Mouse (Mus musculus) neural tube, embryonic 10.5 days (tissue): Measurements from ENCODE around the gene St3gal2.
A peak's percentile ranks its signal among the peaks of the same experiment; 100 is the strongest.
"Not testable (repeated sequence)": the region's sequence is repeated elsewhere in the genome, so short reads cannot be mapped to it uniquely, and the experiment has no call there.

Experiments used
- DNase-seq: peaks from one replicate; pipeline ENCODE4 v3.0.0-alpha.2; 2017; ENCODE audit warnings: low spot score; ENCODE audit errors: extremely low spot score

Gene St3gal2

DNA sequence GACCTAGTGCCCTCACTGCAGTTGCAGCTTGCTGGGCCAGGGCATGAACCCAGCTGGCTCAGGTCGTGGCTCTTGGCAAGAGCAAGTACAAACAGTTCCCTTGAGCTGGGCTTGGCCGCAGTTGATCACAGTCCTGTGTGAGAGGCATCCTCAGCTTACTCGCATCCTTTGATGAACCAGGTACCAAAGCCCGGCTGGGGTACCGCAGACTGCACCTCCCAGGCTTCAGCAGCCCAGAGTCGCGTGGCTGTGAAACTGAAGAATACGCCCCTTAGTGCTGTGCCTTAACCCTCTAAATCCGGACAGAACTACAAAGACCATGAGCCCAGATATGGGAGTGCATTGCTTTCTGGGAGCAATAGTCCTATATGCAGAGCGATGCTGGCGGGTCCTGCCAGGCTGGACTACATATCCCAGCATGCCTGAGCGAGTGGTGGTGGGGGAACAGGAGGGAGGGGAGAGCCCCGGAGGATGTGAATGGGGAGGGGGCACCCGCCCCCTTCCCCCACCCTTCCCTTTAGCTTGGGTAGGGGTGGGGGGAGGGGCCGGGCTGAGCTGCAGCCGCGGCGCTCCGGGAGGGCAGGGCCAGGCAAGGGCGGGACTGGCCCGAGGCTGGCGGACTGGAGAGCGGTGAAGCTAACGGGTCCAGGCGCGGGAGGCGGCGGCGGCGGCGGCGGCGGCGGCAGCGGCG, at the start of gene St3gal2:
Gene St3gal2, plus strand, starts transcription at position 582 of the 691 bp plus-strand sequence.
- DNase-seq, result peak; percentile 88

DNA sequence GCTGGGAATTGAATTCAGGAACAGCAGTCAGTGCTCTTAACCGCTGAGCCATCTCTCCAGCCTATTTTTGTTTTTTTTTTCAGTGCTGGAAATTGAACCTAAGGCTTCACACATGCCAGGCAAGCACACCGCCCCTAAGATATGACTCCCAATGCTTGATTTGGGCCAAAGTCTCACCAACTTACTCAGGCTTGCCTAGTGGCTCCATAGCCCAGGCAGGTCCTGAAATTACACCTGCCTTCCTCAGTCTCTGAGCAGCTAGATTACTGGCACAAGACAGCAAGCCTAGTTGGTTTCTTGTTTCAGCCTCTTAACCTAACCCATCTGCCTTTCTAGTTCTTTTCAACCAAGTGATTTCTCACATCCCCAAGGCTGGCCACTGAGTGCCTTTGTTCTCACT, 49.2 kb upstream of the St3gal2 start:
- no peak for DNase-seq

DNA sequence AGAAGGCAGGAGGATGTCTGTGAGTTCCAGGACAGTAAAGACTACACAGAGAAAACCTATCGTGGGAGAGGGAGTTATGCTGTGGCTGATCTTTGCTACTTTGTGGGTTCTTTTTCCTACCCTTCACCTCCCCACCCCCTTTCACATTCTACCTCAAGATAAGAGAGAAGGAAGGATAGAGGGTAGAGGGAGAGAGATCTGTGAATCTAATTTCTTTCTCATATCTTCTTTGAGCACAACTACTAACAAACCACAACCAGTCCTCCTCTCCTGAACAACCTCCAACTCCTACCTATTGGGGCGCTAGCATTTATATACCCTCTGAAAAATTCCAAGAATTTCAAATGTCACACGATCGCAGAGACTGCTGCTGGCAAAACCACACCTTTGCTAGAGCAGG, 41.9 kb upstream of the St3gal2 start:
- DNase-seq, result no peak

DNA sequence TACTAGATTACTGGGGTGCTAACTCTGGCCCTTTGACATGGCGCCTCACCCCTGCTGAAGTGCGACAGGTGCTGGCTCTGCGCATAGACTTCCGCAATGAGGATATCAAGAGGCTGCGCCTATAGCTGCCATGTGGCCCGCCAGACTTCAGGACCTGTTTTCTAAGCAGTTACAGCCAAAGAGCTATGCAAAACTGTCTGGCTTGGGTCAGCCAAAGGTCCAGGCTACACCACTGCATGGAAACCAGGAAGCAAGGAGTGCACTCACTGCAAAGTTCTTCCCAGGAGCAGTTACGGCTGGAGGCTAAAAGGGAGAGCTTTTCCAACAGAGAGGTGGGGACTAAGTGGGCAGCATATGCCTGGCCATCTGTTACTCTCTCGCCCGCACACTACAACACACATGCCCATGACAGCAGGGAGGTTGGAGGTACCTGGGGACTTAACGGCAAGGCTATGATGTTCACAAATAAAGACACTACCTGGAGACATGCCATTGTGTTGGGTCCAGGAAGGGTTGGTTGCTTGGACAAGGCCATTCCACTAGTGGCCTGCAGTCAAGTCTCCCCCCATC, 37.9 kb upstream of the St3gal2 start:
- no peak for DNase-seq

DNA sequence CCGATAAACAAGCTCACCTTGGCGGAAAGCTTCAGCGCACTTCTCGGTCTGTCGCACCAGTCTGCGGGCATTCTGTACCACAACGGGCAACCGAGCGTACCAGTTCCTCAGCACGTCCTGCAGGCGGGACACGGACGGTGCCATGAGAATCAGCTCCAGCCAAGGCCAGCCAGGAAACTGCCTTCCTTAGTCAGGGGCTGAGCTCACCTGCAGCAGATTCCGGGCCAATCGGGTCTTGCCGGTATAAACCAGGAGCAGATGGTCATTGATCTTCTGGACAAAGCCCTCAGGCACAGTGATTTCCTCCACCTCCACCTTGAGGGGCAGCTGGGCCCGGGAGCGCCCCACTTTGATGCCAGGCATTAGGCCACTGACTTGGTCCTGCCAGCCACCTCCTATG, 35.9 kb upstream of the St3gal2 start:
- no peak for DNase-seq

DNA sequence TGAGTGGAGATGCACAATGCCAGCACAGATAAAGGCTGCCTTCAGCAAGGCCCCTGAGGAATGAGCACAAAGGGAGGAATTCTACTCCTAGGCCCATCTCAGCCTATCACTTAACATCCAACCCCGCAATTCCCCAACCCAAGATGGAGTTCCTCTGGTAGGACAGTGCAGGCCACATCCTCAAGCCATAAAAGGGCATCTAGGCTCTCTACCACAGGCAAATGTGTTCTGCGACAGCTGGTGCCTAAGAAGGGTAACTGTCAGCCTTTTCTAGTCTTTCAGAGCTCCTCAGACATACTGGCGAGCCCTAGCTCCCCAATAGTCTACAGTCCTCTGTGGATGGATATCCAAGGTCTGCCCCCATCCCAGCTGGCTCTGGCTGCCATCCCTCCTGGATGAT, 33.1 kb upstream of the St3gal2 start:
- DNase-seq, result no peak

DNA sequence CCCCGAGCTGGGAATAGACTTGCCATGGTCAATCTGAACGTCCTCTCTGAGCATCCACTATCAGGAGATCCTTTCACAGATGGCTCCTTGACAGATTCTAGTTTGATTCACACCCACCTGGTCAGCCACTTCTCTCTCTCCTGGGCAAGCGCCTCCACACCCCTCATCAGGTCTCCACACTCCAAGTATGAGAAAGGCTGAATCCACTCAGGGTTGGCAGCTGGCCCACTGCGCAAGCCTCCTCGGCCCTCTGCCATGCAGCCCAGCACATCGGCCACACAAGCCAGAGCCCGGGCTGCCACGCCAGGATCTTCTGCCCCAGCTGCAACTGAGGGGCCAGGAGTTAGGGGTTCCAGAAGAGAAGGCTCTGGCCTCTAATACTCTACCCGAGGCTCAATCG, 32.2 kb upstream of the St3gal2 start:
- no peak for DNase-seq

DNA sequence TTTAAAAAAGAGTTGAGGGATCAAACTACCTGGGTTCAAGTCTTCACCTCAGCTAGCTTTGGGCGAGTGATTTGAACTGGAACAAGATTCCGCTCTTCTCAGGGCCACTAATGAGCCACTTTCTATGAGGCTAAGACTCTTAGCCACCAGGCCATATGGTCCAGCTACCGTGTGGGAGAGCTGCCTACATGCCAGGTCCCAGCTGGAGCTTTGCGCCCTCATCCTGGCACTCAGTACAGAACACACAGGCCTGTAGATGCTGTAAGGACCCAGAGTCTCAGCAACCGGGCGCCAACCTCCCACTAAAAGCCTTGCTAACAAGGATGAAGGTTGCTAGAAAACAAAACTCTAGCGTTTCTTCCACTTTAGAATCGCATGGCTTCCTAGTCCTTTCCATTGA, 31.3 kb upstream of the St3gal2 start:
- DNase-seq, result no peak

DNA sequence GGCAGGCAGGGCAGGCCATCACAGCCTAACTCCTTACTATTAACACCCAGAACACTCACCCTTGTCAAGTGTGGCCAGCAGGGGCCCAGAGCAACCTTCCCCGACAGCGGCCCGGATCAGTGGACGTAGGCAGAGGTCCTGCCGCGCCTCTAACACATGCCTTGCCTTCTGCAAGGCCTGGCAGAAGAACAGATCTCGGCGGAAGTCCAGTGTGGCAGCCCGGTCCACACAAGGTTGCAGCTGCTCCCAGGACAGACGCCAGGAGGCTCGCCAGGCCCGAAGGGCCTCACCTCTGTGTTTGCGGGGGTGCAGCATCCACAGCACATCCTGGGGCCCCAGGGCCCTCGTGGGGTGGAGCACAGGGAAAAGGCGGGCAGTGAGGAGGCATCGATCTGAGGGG, 30.9 kb upstream of the St3gal2 start:
- DNase-seq, result no peak

DNA sequence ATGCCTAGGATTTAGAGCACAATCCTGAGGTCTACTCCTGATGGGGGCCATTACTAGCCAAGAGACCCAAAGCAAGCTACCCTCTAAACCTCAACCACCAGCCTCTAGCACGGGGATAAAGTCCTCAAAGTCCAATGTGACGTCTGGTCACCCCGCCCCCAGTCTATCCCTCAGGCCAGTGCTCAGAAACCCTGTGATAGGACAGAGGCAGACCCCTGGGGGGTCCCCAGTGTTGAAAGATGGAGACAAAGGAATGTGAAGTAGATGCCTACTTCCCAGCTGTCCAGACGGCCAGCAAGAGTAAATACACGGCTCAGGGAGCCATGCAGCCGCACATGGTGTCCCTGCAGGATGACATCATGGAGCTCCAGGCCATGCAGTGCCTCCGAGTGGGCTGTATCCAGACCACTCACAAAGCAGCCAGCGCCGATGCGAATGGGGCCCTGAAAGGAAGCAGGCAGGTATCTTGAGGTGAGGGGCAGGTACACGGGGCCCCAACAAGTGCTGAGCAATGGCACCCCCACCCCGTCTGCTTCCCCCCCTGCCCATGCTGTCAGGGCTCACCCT, 29.7 kb upstream of the St3gal2 start:
- no peak for DNase-seq

DNA sequence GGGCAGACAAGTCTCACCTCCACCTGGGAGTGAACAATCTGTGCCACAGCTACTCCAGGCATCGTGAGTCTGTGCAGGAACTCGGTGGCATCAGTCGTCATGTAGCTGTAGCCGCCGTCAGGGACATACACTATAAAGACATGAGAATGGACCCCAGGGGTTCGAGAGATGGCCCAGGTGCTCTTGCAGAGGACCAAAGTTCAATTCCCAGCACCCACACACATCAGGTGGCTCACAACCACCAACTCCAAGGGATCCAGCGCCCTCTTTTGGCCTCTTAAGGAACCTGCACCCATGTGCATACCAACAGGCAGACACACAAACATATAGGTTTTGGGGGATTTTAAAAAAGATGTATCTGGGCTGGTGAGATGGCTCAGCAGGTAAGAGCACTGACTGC, 27.7 kb upstream of the St3gal2 start:
- DNase-seq, result no peak

DNA sequence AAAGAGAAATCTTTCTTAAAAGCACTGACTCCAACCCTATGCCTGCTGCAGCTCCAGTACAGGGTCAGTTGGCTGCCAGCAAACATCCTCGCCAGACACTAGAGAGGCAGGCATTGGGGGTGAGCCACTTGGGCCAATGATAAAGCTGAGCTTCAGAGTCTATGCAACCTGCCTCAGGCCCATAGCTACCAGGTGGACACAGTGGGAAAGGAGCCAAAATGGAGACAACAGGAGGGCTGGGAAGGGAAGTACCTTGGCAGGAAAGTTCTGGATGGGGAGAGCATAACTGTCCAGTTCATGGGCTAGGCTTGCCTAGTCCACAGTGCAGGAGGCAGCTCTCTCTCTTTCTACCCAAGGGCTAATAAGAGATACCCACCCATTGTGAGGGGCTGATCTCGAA, 26.8 kb upstream of the St3gal2 start:
- DNase-seq, result no peak

DNA sequence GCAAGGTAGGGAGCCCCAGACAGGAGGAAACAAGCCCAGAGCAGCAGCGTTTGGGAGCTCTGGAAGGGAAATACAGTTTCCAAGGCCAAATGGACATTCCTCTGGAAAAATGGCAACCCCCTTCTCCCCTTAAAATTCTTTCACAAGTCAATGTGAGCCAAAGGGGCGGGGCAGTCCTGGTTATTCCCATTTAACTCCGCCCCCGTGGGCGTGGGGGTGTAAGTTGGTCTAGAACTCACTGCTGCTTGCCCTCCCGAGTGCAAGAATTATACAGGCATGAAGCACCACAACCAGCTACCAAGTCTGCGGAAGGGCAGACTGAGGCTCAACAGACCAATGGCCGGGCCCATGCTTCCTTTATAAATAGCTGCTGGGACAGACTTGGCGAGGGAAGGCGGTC, 24.9 kb upstream of the St3gal2 start:
- DNase-seq, result no peak

DNA sequence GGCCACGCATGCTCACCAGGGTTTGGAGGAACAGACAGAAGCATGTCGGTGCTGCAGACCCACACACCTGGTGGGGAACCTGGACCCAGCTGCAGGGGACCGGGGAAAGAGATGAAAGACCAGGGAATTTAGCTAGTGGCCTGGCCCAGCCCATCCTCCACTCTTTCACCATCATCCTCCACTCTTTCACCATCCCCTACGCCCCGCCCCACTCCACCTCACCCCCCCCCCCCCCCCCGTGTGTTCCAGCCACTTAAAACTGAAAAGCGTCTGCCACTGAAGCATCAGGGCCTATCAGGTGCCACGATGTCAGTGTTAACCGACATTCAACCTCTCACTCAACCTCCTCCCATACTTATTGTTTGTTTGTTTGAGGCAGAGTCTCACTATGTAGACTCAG, 24.5 kb upstream of the St3gal2 start:
- DNase-seq, result no peak

DNA sequence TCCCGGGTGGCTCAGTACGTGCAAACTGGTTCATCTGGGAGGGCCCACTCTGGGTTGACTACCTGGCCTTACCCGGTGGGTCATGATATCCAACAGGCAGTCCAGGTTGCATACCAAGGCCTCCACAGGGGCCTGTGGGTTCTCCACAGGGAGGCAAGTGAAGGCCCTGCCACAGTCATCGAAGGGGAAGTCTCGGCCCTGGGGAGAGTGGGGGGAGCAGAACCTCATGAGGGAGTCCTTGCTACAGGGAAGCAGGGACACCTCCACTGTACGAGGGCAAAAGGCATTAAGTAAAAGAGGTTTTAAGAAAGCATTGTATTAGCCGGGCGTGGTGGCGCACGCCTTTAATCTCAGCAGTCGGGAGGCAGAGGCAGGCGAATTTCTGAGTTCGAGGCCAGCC, 23.9 kb upstream of the St3gal2 start:
- DNase-seq, result no peak

DNA sequence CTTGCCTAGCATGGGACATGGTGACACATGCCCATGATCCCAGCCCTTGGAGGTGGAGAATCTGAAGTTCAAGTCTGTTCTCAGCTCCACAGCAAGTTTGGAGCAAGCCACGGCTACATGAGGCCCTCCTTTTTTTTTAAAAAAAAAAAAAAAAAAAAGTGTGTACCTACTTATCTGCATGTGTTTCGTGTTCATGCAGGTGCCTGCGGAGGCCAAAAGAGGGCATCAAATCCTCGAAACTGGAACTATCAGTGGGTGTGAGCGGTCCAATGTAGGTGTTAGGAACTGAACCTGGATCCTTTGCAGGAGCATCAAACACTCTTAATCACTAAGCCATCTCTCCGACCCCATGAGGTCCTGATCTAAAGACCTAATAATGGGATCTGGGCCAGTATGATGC, 22.2 kb upstream of the St3gal2 start:
- no peak for DNase-seq

DNA sequence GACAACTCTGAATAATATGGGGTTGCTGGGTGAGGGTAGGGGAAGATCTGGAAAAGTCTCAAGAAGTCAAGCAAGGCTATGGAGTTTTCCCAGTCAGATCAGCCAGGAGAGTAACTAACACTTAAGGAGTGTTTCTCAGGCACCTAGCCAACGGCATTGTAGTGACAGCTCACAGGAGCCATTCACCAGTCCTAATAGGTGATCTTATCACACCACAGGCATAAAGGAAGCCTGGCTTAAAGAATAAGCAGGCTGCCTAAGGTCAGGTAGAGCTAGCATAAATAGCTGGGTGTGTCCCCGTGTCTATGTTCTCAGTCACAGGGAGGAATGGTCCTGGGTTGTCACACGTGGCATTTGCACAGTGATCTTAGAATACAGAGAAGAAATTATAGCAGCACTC, 18.7 kb upstream of the St3gal2 start:
- no peak for DNase-seq

DNA sequence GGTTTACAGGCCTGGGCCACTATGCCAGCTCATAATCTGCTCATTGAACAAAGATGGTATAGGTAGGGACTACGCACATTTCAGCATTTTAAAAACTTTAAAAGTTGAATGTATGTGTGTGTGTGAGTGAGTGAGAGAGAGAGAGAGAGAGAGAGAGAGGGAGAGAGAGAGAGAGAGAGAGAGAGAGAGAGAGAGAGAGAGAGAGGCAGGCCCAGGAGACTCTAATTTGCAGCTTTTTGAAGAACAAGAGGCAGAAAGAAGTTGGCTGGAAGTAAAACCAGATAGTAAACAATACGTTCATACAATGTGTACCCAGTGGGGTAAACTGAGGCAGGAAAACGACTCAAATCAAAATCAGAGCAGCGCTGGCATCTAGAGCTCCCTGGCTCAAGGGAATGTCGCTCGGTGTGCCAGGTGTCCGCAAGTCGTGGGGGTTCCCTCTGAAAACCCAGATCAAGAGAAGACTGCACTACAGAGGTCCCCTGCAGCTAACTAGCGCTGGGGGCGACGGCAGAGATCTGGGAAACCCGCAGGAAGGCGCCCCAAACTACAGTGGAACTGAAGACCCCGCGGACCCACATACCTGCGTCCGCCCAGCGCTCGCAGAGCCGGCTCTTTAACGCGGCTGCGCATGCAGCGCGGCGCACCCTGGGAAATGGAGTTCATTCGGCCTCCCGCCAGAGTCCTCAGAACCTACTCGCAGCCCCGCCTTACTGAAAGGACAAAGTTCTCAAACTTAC, 17.7 kb upstream of the St3gal2 start, which contains the start of gene Fuk:
Gene Fuk, minus strand, starts transcription at position 650 of the 740 bp plus-strand sequence.
- peak; percentile 78 for DNase-seq

DNA sequence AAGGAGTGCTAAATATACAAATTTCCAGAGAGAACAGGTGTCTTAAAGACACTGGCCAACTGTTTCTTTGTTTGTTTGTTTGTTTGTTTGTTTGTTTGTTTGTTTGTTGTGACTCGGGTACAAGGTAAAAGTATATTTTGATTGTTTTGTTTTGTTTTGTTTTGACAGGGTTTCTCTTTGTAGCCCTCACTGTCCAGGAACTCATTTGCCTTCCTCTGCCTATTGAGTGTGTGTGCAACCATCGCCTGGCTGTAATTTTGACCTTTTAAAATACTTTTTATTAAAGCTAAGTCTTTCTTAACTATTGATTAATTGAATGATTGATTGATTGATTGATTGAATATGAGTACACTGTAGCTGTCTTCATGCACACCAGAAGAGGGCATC, 17.1 kb upstream of the St3gal2 start:
- DNase-seq, result no peak

DNA sequence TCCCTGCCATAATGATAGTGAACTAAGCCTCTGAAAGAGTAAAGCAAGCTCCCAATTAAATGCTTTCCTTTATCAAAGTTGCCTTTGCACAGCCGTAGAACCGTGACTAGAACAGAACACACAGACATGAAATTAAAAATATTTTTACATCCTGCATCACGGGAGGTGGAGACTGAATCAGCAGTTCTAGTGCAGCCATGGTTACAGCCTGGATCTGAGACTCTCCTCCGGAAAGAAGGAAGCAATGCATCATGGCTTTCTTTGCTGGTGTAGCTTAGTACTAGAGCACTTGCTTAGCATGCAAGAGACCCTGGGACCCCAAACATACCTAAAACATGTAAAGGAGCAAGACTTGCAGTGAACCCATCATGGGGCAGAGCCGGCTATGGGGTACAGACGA, 14.3 kb upstream of the St3gal2 start:
- DNase-seq, result no peak

DNA sequence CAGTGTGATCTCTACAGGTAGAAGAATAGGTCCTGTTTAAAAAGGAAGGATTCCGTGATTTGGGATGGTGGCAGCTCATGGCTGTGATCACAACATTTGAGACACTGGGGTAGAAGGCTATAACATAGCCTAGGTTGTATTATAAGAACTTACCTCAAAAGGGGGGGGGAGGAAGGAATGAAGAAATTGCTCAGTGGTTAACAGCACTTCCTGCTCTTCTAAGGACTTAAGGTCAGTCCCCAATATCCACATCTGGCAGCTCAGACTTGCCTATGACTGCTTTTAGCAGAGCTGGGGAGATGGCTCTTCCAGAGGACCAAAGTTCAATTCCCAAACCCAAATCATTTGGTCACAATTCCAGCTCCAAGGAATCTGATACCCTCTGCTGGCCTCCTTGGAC, 13.0 kb upstream of the St3gal2 start:
- DNase-seq, result no peak

DNA sequence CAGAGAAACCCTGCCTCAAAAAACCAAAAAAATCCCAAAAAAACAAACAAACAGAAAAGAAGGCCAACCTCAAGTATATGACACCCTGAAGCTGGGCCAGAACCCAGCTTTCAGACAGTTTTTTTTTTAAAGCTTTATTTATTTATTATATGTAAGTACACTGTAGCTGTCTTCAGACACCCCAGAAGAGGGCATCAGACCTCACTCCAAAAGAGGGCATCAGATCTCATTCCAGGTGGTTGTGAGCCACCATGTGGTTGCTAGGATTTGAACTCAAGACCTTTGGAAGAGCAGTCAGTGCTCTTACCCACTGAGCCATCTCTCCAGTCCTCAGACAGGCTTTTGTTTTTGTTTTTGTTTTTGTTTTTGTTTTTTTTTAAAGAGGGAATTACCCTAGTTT, 9.9 kb upstream of the St3gal2 start:
- DNase-seq, result not testable (repeated sequence)
